Comparison of ENCODE assay signal across 1 mouse cellular context in the genomic region with DNA sequence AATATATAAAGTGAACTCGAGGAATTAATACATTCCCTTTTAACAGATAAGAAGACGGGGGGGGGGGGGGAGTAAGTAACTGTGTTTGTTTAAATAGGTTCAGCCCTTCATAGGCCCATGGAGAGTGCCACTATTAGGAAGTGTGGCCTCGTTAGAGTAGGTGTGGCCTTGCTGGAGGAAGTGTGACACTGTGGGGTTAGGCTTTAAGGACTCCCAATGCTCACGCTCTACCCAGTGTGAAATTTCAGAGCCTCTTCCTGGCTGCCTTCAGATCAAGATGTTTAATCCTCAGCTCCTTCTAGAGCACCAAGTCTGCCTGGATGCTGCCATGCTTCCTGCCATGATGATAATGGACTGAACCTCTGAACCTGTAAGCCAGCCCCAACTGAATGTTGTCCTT.
TF ChIP-seq lines count a peak whose summit lies in the region.

No protein-coding gene starts in this region.

TF ChIP-seq in MEL, 35 proteins besides CTCF, POLR2A, EP300 and RAD21 (continued from another document):
- TF ChIP-seq POLR2AphosphoS2 (IDR thresholded peaks at IDR 0.05; ENCODE audit: low read length) (no peak), MYB (IDR thresholded peaks at IDR 0.05; ENCODE audit: low read depth, low read length) (no peak), CHD2 (IDR thresholded peaks at IDR 0.05; ENCODE audit: low read length) (no peak), ZC3H11A (IDR thresholded peaks at IDR 0.05; ENCODE audit: low read depth, low read length) (no peak), ELF1 (IDR thresholded peaks at IDR 0.05; ENCODE audit: low read depth, low read length) (no peak), ZMIZ1 (IDR thresholded peaks at IDR 0.05; ENCODE audit: low read depth, low read length) (no peak), MAZ (IDR thresholded peaks at IDR 0.05; ENCODE audit: low read depth, low read length) (no peak), MYC (IDR thresholded peaks at IDR 0.05; ENCODE audit: low read depth, low read length) (no peak), HCFC1 (IDR thresholded peaks at IDR 0.05; ENCODE audit: low read depth, low read length) (no peak), ZKSCAN1 (IDR thresholded peaks at IDR 0.05; ENCODE audit: low read depth, low read length) (no peak), USF1 (IDR thresholded peaks at IDR 0.05; ENCODE audit: low read depth, low read length) (no peak), SMC3 (IDR thresholded peaks at IDR 0.05; ENCODE audit: low read depth, low read length) (no peak), USF2 (IDR thresholded peaks at IDR 0.05; ENCODE audit: borderline replicate concordance in 1 of 2, insufficient read depth in 1 of 2, low read depth in 1 of 2, low read length in 2 of 2) (no peak)
